Mouse (Mus musculus) thymus, postnatal 25 days (tissue): ENCODE measurements around the gene Irs1.

Experiments used
- DNase-seq: peaks from one replicate; pipeline ENCODE4 v3.0.0; 2022

The Irs1 gene

GRCm38 (mm10) chr1:82291151-82291797 lies at the start of gene Irs1:
Gene Irs1 (minus strand): TSS chr1:82291416.
- DNase-seq: peak; percentile 31

DNA sequence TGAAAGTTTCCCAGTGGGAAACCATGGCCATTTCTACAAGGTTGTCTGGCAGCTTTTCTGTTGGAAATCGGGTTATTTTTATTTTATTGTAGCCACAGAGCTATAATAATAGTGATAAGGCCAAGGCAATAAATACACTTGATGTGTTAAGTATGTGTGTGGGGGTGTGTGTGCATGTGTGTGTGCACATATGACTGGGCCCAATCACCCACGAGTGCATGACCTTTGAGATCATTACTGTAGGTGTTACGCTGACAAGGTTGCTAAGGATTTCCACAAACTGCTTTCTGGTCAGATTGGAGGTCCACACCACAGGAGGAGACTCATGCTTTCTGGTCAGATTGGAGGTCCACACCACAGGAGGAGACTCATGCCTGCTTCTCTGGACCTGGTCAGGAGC lies 43.3 kb upstream of the Irs1 start:
- DNase-seq: no peak

DNA sequence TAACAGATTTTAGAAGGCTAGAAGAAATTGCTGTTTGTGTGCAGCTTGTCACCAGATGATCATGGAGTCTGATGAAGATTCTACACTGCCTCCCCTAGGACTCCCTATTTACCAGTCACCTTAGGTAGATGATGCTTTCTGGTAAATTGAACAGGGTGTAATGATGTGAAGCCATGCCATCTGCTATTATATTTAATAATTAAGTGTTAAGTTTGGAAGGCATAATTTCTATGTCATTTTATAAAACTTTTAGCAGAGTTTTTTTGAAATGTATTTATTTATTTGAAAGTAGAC lies 38.7 kb upstream of the Irs1 start:
- no peak for DNase-seq

- no peak for DNase-seq
Observed at GRCm38 (mm10) chr1:82329237-82329953, 38.2 kb upstream of the Irs1 start.

- no peak for DNase-seq
Observed at GRCm38 (mm10) chr1:82328033-82328775, 37.0 kb upstream of the Irs1 start.

DNA sequence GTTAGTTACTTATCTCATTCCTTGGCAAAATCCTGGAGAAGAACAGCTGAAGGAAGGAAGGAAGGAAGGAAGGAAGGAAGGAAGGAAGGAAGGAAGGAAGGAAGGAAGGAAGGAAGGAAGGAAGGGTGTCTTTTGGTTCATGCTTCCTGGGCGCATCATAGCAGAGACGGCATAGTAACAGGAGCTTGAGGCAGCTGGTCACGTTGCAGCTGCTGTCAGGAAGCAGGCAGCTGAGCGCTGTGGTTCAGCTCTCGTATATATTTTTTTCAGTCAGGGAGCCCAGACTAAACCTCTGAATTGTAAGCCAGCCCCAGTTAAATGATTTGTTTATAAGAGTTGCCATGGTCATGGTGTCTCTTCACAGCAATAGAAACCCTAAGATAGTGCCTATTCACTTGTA lies 34.9 kb upstream of the Irs1 start:
- DNase-seq: no peak

DNA sequence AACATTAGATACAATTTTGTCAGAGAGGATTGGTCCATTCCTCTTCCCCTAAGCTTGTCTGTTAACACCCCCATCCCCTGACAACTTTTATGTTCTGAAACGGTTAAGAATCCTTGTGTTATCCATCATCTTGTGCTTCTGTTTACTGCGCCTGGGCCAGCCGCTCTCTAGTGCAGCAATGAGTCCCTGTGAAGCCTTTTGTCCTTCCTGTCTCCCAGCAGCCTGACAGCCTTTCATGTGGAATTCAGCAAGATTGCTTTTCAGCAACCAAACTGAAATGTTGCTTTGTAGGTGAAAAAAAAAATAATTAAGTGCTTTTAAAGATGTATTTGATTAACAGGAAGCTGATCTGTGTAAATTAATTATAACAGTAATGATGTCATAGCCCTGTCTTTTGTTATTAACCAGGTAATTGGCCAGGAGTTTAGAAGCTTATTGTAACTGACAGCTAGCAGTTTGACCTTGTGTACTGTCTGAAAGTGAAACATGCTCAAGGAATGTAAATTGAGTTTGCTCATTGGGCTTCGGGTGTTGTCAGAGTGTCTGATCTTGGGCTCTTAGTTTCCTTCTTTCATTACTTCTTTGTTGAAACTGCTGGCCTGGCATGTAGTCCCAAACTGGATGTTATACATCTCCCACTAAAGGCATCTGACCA lies 33.0 kb upstream of the Irs1 start:
- DNase-seq: no peak

GRCm38 (mm10) chr1:82321441-82321840 lies 30.2 kb upstream of the Irs1 start:
- DNase-seq: no peak

DNA sequence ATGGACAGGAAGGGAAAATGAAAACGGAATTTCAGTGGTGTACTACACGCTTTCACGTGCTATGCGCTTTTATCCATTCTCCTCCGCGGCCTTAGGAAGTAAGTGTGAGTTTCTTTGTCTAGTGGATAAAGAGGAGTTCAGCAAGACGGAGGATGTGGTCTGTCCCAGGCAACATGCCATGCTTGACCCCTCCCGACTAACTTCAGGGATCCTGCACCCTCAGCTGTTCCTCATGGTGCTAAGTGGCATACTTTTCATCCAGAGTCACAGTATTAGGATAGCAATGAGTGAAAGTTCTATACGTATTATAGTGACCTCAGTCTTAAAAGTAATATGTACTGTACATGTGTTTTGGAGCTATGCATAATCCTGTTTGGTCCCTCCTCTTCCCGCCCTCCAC lies 29.6 kb upstream of the Irs1 start:
- DNase-seq: no peak

GRCm38 (mm10) chr1:82320456-82320855 lies 29.2 kb upstream of the Irs1 start:
- no peak for DNase-seq

- no peak for DNase-seq
Observed at GRCm38 (mm10) chr1:82316746-82317126, 25.5 kb upstream of the Irs1 start.

- peak; percentile 96 for DNase-seq
Observed at GRCm38 (mm10) chr1:82316111-82316745, 25.0 kb upstream of the Irs1 start, which contains the start of gene Rhbdd1. Gene Rhbdd1 (plus strand): TSS chr1:82316452.

- no peak for DNase-seq
Observed at GRCm38 (mm10) chr1:82304483-82304882, 13.3 kb upstream of the Irs1 start.

GRCm38 (mm10) chr1:82298586-82298985 lies 7.4 kb upstream of the Irs1 start:
- no peak for DNase-seq

GRCm38 (mm10) chr1:82294102-82294501 lies 2.9 kb upstream of the Irs1 start:
- no peak for DNase-seq

- peak; percentile 37 for DNase-seq
Observed at GRCm38 (mm10) chr1:82292771-82293170, 1.6 kb upstream of the Irs1 start.

GRCm38 (mm10) chr1:82291930-82292712 lies 905 bp upstream of the Irs1 start:
- DNase-seq: no peak

DNA sequence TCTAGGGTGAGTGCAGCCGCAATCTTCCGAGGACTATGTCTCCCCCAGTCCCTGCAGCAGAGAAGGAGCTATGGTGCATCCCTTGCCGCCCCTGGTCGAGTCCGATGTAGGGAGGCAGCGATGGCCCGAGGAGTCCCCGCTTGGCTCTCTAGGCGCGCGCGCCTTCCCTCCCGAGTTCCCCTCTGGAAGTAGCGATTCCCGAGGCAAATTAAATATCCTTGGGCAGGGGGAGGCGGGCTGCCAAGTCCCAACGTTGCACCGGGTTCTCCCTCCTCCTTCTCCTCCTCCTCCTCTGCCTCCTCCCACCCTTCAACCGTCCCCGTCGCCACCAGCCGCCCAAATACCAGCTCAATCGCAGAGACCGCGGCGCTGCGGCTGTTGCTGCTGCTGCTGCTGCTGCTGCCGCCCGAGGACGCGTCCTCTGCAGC lies 479 bp downstream of the Irs1 start:
- no peak for DNase-seq

- DNase-seq: peak; percentile 14
Observed at GRCm38 (mm10) chr1:82289990-82290681, 1.1 kb downstream of the Irs1 start.

- no peak for DNase-seq
Observed at GRCm38 (mm10) chr1:82289116-82289989, 1.9 kb downstream of the Irs1 start.
